Mouse (Mus musculus) brain, embryonic 14.5 days (tissue): ENCODE data around the gene H2afy2.
A peak's percentile ranks its signal among the peaks of the same experiment; 100 is the strongest.

Experiments
- CTCF ChIP-seq: fragments of 200-500 bp; IDR thresholded peaks from 2 replicates; pipeline ENCODE4 v1.5.1; 2012; ENCODE audit warnings: inconsistent platforms, mild to moderate bottlenecking, moderate library complexity, borderline replicate concordance; ENCODE audit not compliant: insufficient read depth, insufficient read length; ENCODE audit errors: extremely low read depth
- POLR2A ChIP-seq: fragments of 200-500 bp; IDR thresholded peaks from 2 replicates; pipeline ENCODE4 v1.6.1; 2012; ENCODE audit warnings: mild to moderate bottlenecking, inconsistent platforms, borderline replicate concordance; ENCODE audit not compliant: poor library complexity, insufficient read depth, insufficient read length, severe bottlenecking; ENCODE audit errors: extremely low read depth

DNA sequence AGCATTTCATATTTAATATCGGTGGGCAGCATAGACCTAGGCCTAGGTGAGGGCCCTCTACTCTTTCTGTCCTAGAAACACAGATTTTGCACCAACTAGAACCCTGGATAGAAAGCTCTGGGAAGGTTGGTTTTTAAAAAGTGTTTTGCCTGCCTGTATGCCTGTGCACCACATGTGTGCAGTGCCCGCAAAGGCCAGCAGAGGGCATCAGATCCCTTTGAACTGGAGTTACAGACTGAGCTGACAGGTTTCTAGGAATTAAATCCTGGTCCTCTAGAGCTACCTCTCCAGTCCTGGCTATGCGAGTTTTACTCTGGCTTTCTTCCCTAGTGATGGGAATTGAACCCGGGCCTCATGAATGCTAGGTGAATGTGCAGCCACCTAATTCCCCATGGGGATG lies 38.8 kb downstream of the H2afy2 start:
- TF ChIP-seq CTCF (peak; percentile 60), POLR2A (no peak)
